Mouse (Mus musculus) kidney, adult 10 weeks (tissue): ENCODE measurements around the gene Gm3138. TPM values are rescaled to one million over a fixed set of nuclear protein-coding genes. Genes with fewer than 3 reads are reported as not detected.

ENCODE experiments used
- polyA plus RNA-seq: library from polyadenylated mRNA; stranded (reverse); fragments of 350-450 nt; fragmentation: Illumina TruSeq; extraction: RNeasy Lipid Tissue Mini Kit (QIAGEN cat#74804); gene quantifications from one replicate; pipeline ENCODE4 v1.2.3, GENCODE M21; 2014; ENCODE audit warnings: low read depth, low replicate concordance

Gm3138 gene
- not detected for polyA plus RNA-seq

GRCm38 (mm10) chr14:4249331-4249730 lies at the start of gene Gm3138:
Gene Gm3138 (plus strand): TSS chr14:4249631.

Other genes with a start within 250 kb of the Gm3138 start
- gene Gm5796, start 225.7 kb upstream of the Gm3138 start, polyA plus RNA-seq, result not detected
- not detected for gene Gm3115, start 165.5 kb upstream of the Gm3138 start, polyA plus RNA-seq
- not detected for gene Gm8108, start 139.1 kb upstream of the Gm3138 start, polyA plus RNA-seq
- gene Gm3127, start 84.6 kb upstream of the Gm3138 start, polyA plus RNA-seq, result not detected
- 0.24 TPM for gene Gm2974, start 67.1 kb upstream of the Gm3138 start, polyA plus RNA-seq
- gene Gm3149, start 67.7 kb downstream of the Gm3138 start, polyA plus RNA-seq, result not detected
- not detected for gene 2610042L04Rik, start 85.1 kb downstream of the Gm3138 start, polyA plus RNA-seq
- not detected for gene Gm3159, start 147.9 kb downstream of the Gm3138 start, polyA plus RNA-seq
- not detected for gene Gm3164, start 165.8 kb downstream of the Gm3138 start, polyA plus RNA-seq
- gene Gm3173, start 181.4 kb downstream of the Gm3138 start, polyA plus RNA-seq, result not detected
- not detected for gene Gm3182, start 232.1 kb downstream of the Gm3138 start, polyA plus RNA-seq